ENCODE assay signal across 9 mouse cellular contexts in the genomic region with DNA sequence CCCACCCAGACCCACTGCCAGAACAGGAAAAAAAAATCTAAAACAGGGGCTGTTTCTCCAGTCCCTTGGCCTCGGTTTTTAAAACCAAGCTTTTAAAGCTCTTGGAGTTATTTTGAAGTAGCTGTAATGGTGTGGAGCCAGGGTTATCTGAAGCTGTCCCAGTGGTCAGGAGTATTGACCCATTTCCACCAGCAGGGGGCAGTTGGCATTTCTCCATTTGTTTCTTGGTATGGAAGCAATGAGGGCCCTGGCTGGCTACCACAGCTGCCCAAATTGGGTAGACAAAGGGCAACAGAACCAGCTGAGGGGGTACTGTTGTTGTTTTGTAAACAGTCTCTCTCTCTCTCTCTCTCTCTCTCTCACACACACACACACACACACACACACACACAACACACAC.
DNase-seq lines count a peak whose midpoint lies in the region; ATAC-seq lines count a peak whose summit lies in the region.
"Had no signal": no experiment of that assay in that cellular context is flagged by ENCODE, and none has a peak within 500 bp of the region (broad histone marks: within the 10 kb centered on the region; RNA-seq: fewer than 3 reads in every experiment).

No protein-coding gene starts in this region.

- no peak for ATAC-seq in CD4-positive, CD25-positive, alpha-beta regulatory T cell, adult 4 months
- no peak for ATAC-seq in midbrain, embryonic 15.5 days (replicated peaks)
- ATAC-seq in hematopoietic stem cell, adult 5-6 weeks (replicated peaks in 1 of 2; ENCODE audit: insufficient read depth in 1 of 2, low FRiP score in 2 of 2, low TSS enrichment in 1 of 2, low read depth in 1 of 2, poor library complexity in 2 of 2, severe bottlenecking in 2 of 2): peak; percentile 69 to 83

- no peak overlapping the region for H3K9ac ChIP-seq in midbrain, embryonic 15.5 days
- H3K9ac ChIP-seq: midbrain, embryonic 12.5 days had no signal

- no peak overlapping the region for H3K27ac ChIP-seq in midbrain, embryonic 10.5 days (replicated peaks)
- H3K27ac ChIP-seq in midbrain, embryonic 15.5 days: no peak overlapping the region
- H3K27ac ChIP-seq: midbrain, embryonic 12.5 days had no signal

- H3K27me3 ChIP-seq in midbrain, embryonic 10.5 days (ENCODE audit: low read depth, poor library complexity, severe bottlenecking): no peaks in the 10 kb centered on the region
- no peaks in the 10 kb centered on the region for H3K27me3 ChIP-seq in midbrain, embryonic 15.5 days (replicated peaks)
- H3K27me3 ChIP-seq: midbrain, embryonic 12.5 days had no signal

- no peak overlapping the region for H3K4me3 ChIP-seq in midbrain, embryonic 10.5 days
- H3K4me3 ChIP-seq in midbrain, embryonic 15.5 days: no peak overlapping the region
- H3K4me3 ChIP-seq: midbrain, embryonic 12.5 days had no signal

- H3K9me3 ChIP-seq in midbrain, embryonic 10.5 days (replicated peaks): no peaks in the 10 kb centered on the region
- H3K9me3 ChIP-seq in midbrain, embryonic 15.5 days: no peaks in the 10 kb centered on the region
- H3K9me3 ChIP-seq: midbrain, embryonic 12.5 days had no signal

- H3K36me3 ChIP-seq in midbrain, embryonic 10.5 days: no peaks in the 10 kb centered on the region
- H3K36me3 ChIP-seq in midbrain, embryonic 15.5 days (replicated peaks): no peaks in the 10 kb centered on the region
- H3K36me3 ChIP-seq: midbrain, embryonic 12.5 days had no signal

- DNase-seq in CD4-positive, CD25-positive, alpha-beta regulatory T cell, adult 2 months (ENCODE audit: low read depth, low spot score): peak; percentile 50
- DNase-seq in midbrain, embryonic 10.5 days (ENCODE audit: low spot score): peak; percentile 42
- DNase-seq in c-Kit-negative CD71-positive TER-119-positive erythroid progenitor cells, embryonic 14.5 days (ENCODE audit: low read depth, low spot score): peak; percentile 5
- DNase-seq in lung, postnatal 14 days: peak; percentile 75
- DNase-seq in testis, postnatal 10 days (ENCODE audit: low spot score): peak; percentile 73

- H3K4me2 ChIP-seq in midbrain, embryonic 15.5 days: no peak overlapping the region
- H3K4me2 ChIP-seq: midbrain, embryonic 12.5 days had no signal

- WGBS in midbrain, embryonic 10.5 days: 65% methylated on average over 1 of the region's 1 CpGs
- 57% methylated on average over 1 of the region's 1 CpGs for WGBS in midbrain, embryonic 15.5 days

- H3K4me1 ChIP-seq in midbrain, embryonic 10.5 days: peaks cover 9% of the 10 kb centered on the region
- no peaks in the 10 kb centered on the region for H3K4me1 ChIP-seq in midbrain, embryonic 15.5 days
- H3K4me1 ChIP-seq: midbrain, embryonic 12.5 days had no signal

Comparison
In these comparisons a context has a peak if more than half of its experiments do, and no peak if none do; other contexts are left out.
1. DNase-seq: peak in every context shown above with its lines; median percentile 75 in lung, postnatal 14 days; 73 in testis, postnatal 10 days; 50 in CD4-positive, CD25-positive, alpha-beta regulatory T cell, adult 2 months; 42 in midbrain, embryonic 10.5 days; 5 in c-Kit-negative CD71-positive TER-119-positive erythroid progenitor cells, embryonic 14.5 days.
2. ATAC-seq: peak in hematopoietic stem cell, adult 5-6 weeks (2 of 2); none in CD4-positive, CD25-positive, alpha-beta regulatory T cell, adult 4 months (single experiment) and midbrain, embryonic 15.5 days (single experiment).